Mouse (Mus musculus) MEL (cell line): ENCODE data around the gene Myh9. TPM values are rescaled to one million over a fixed set of nuclear protein-coding genes. Genes with fewer than 3 reads are reported as not detected.
A peak's percentile ranks its signal among the peaks of the same experiment; 100 is the strongest.

Source experiments
- DNase-seq: peaks from one replicate; pipeline ENCODE4 v3.0.0; 2011; ENCODE audit warnings: low read depth, low spot score
- H3K27ac ChIP-seq: 2 replicates; pipeline ENCODE4 v1.5.1; 2012; ENCODE audit warnings: low read depth, mild to moderate bottlenecking, control low read depth, low read length, moderate library complexity; ENCODE audit not compliant: control insufficient read depth
- H3K27me3 ChIP-seq, 2 experiments: fragments of 150-350 bp in 1 of 2; sonication (generic) in 1 of 2; 2 replicates each; pipeline ENCODE4 v1.6.1; 2012; ENCODE audit warnings: low read length in 2 of 2, mild to moderate bottlenecking in 2 of 2, improper control_type of control experiment in 1 of 2, moderate library complexity in 1 of 2; ENCODE audit not compliant: insufficient read depth in 2 of 2, control insufficient read depth in 1 of 2
- H3K36me3 ChIP-seq, 2 experiments: 2 replicates each; pipeline ENCODE4 v1.6.1; 2012 to 2014; ENCODE audit warnings: low read length in 2 of 2, improper control_type of control experiment in 1 of 2, inconsistent platforms in 1 of 2, mild to moderate bottlenecking in 1 of 2; ENCODE audit not compliant: insufficient read depth in 2 of 2, control insufficient read depth in 1 of 2
- H3K4me1 ChIP-seq, 2 experiments: fragments of 150-350 bp in 1 of 2; sonication (generic) in 1 of 2; 2 replicates each; pipeline ENCODE4 v1.6.1; 2012; ENCODE audit warnings: low read length in 2 of 2, improper control_type of control experiment in 1 of 2, mild to moderate bottlenecking in 1 of 2; ENCODE audit not compliant: insufficient read depth in 2 of 2, control insufficient read depth in 1 of 2
- H3K4me3 ChIP-seq, 2 experiments: fragments of 150-350 bp in 1 of 2; sonication (generic) in 1 of 2; 2 replicates each; pipeline ENCODE4 v1.5.1; 2012; ENCODE audit warnings: low read depth in 2 of 2, low read length in 2 of 2, mild to moderate bottlenecking in 2 of 2, moderate library complexity in 2 of 2, control low read depth in 1 of 2, improper control_type of control experiment in 1 of 2; ENCODE audit not compliant: control insufficient read depth in 1 of 2, insufficient read depth in 1 of 2
- H3K79me2 ChIP-seq: 2 replicates; pipeline ENCODE4 v1.6.1; 2012; ENCODE audit warnings: mild to moderate bottlenecking, low read length, moderate library complexity; ENCODE audit not compliant: control insufficient read depth, poor library complexity, insufficient read depth
- H3K9ac ChIP-seq: 2 replicates; pipeline ENCODE4 v1.6.1; 2012; ENCODE audit warnings: low read depth, mild to moderate bottlenecking, control low read depth, low read length, moderate library complexity; ENCODE audit not compliant: control insufficient read depth, poor library complexity, severe bottlenecking
- H3K9me3 ChIP-seq: fragments of 150-350 bp; sonication (generic); replicated peaks from 2 replicates; pipeline ENCODE4 v1.6.1; 2012; ENCODE audit warnings: mild to moderate bottlenecking, low read length, improper control_type of control experiment, moderate library complexity; ENCODE audit not compliant: insufficient read depth
- BHLHE40 ChIP-seq: IDR thresholded peaks from 2 replicates; pipeline ENCODE4 v1.6.1; 2012; ENCODE audit warnings: low read depth, mild to moderate bottlenecking, inconsistent platforms, low read length, improper control_type of control experiment, borderline replicate concordance
- CHD2 ChIP-seq: IDR thresholded peaks from 2 replicates; pipeline ENCODE4 v1.6.1; 2011; ENCODE audit warnings: low read length, improper control_type of control experiment
- CTCF ChIP-seq, 3 experiments: IDR thresholded peaks in 2 of 3; conservative IDR thresholded peaks in 1 of 3; 2 replicates each; pipeline ENCODE4 v1.5.1; 2011 to 2012; ENCODE audit warnings: low read length in 3 of 3, low read depth in 2 of 3, mild to moderate bottlenecking in 2 of 3, improper control_type of control experiment in 1 of 3, inconsistent platforms in 1 of 3, mixed read lengths in 1 of 3, moderate library complexity in 1 of 3; ENCODE audit not compliant: control insufficient read depth in 1 of 3, insufficient read depth in 1 of 3, poor library complexity in 1 of 3, severe bottlenecking in 1 of 3
- E2F4 ChIP-seq: IDR thresholded peaks from 2 replicates; pipeline ENCODE4 v1.6.1; 2011; ENCODE audit warnings: low read depth, low read length, improper control_type of control experiment, borderline replicate concordance
- ELF1 ChIP-seq: IDR thresholded peaks from 2 replicates; pipeline ENCODE4 v1.6.1; 2014; ENCODE audit warnings: low read depth, mild to moderate bottlenecking, inconsistent platforms, low read length, improper control_type of control experiment, moderate library complexity
- EP300 ChIP-seq, 2 experiments: IDR thresholded peaks; 2 replicates each; pipeline ENCODE4 v1.6.1; 2011; ENCODE audit warnings: improper control_type of control experiment in 2 of 2, low read length in 2 of 2, low read depth in 1 of 2, mild to moderate bottlenecking in 1 of 2
- GATA1 ChIP-seq: IDR thresholded peaks from 2 replicates; pipeline ENCODE4 v1.6.1; 2011; ENCODE audit warnings: low read depth, low read length, improper control_type of control experiment
- HCFC1 ChIP-seq: IDR thresholded peaks from 2 replicates; pipeline ENCODE4 v1.6.1; 2012; ENCODE audit warnings: low read depth, mild to moderate bottlenecking, inconsistent platforms, low read length, improper control_type of control experiment, moderate library complexity
- MAX ChIP-seq: IDR thresholded peaks from 2 replicates; pipeline ENCODE4 v1.6.1; 2011; ENCODE audit warnings: low read length, improper control_type of control experiment
- MAZ ChIP-seq: IDR thresholded peaks from 2 replicates; pipeline ENCODE4 v1.6.1; 2012; ENCODE audit warnings: low read depth, mild to moderate bottlenecking, inconsistent platforms, low read length, improper control_type of control experiment
- MXI1 ChIP-seq: IDR thresholded peaks from 2 replicates; pipeline ENCODE4 v1.6.1; 2011; ENCODE audit warnings: mild to moderate bottlenecking, low read depth, low read length, improper control_type of control experiment
- MYB ChIP-seq: IDR thresholded peaks from 2 replicates; pipeline ENCODE4 v1.6.1; 2011; ENCODE audit warnings: mild to moderate bottlenecking, low read depth, low read length, improper control_type of control experiment
- NRF1 ChIP-seq: IDR thresholded peaks from 2 replicates; pipeline ENCODE4 v1.6.1; 2014; ENCODE audit warnings: low read depth, mild to moderate bottlenecking, inconsistent platforms, low read length, improper control_type of control experiment, moderate library complexity; ENCODE audit not compliant: poor library complexity, insufficient read depth, severe bottlenecking
- POLR2A ChIP-seq, 2 experiments: IDR thresholded peaks; 2 replicates each; pipeline ENCODE4 v1.6.1; 2011 to 2012; ENCODE audit warnings: low read length in 2 of 2, mild to moderate bottlenecking in 2 of 2, control low read depth in 1 of 2, improper control_type of control experiment in 1 of 2, low read depth in 1 of 2, moderate library complexity in 1 of 2; ENCODE audit not compliant: control insufficient read depth in 1 of 2, insufficient read depth in 1 of 2, poor library complexity in 1 of 2
- POLR2AphosphoS2 ChIP-seq: IDR thresholded peaks from 2 replicates; pipeline ENCODE4 v1.6.1; 2011; ENCODE audit warnings: low read length, improper control_type of control experiment
- POLR2AphosphoS5 ChIP-seq: IDR thresholded peaks from 2 replicates; pipeline ENCODE4 v1.6.1; 2012; ENCODE audit warnings: low read depth, borderline replicate concordance, mild to moderate bottlenecking, inconsistent platforms, low read length, moderate library complexity, mixed read lengths
- RAD21 ChIP-seq: IDR thresholded peaks from 2 replicates; pipeline ENCODE4 v1.6.1; 2011; ENCODE audit warnings: mild to moderate bottlenecking, low read depth, low read length, improper control_type of control experiment
- RCOR1 ChIP-seq: IDR thresholded peaks from 2 replicates; pipeline ENCODE4 v1.6.1; 2012; ENCODE audit warnings: low read depth, mild to moderate bottlenecking, inconsistent platforms, low read length, improper control_type of control experiment
- SIN3A ChIP-seq: IDR thresholded peaks from 2 replicates; pipeline ENCODE4 v1.6.1; 2012; ENCODE audit warnings: low read length, improper control_type of control experiment, inconsistent platforms
- SMC3 ChIP-seq: IDR thresholded peaks from 2 replicates; pipeline ENCODE4 v1.6.1; 2011; ENCODE audit warnings: low read depth, low read length, improper control_type of control experiment
- TCF12 ChIP-seq: IDR thresholded peaks from 2 replicates; pipeline ENCODE4 v1.6.1; 2014; ENCODE audit warnings: low read depth, mild to moderate bottlenecking, inconsistent platforms, low read length, improper control_type of control experiment, moderate library complexity
- USF2 ChIP-seq, 2 experiments: IDR thresholded peaks; 2 replicates each; pipeline ENCODE4 v1.6.1; 2011 to 2012; ENCODE audit warnings: improper control_type of control experiment in 2 of 2, low read length in 2 of 2, borderline replicate concordance in 1 of 2, inconsistent platforms in 1 of 2, low read depth in 1 of 2, mild to moderate bottlenecking in 1 of 2; ENCODE audit not compliant: insufficient read depth in 1 of 2
- ZC3H11A ChIP-seq: IDR thresholded peaks from 2 replicates; pipeline ENCODE4 v1.6.1; 2012; ENCODE audit warnings: low read depth, mild to moderate bottlenecking, inconsistent platforms, low read length, improper control_type of control experiment
- ZMIZ1 ChIP-seq: IDR thresholded peaks from 2 replicates; pipeline ENCODE4 v1.6.1; 2012; ENCODE audit warnings: low read depth, mild to moderate bottlenecking, inconsistent platforms, low read length, improper control_type of control experiment, moderate library complexity
- ZNF384 ChIP-seq: IDR thresholded peaks from 2 replicates; pipeline ENCODE4 v1.6.1; 2012; ENCODE audit warnings: low read depth, mild to moderate bottlenecking, inconsistent platforms, low read length, improper control_type of control experiment
- polyA plus RNA-seq, 2 experiments: library from polyadenylated mRNA; stranded (reverse) in 1 of 2; unstranded in 1 of 2; fragments of >175 nt in 1 of 2; fragments of >200 nt in 1 of 2; gene quantifications; 2 replicates each; pipeline versions ENCODE4 v1.2.1 to v1.2.4; 2012; ENCODE audit warnings: low replicate concordance in 2 of 2, low read depth in 1 of 2; ENCODE audit not compliant: insufficient read length in 2 of 2, insufficient read depth in 1 of 2, missing spikeins in 1 of 2
- total RNA-seq: library from RNA; depleted of rRNA; stranded (reverse); fragments of 300-350 nt; gene quantifications from 2 replicates; pipeline ENCODE4 v1.2.3, GENCODE M21; 2012

The Myh9 gene
- total and polyA plus RNA-seq, 3 experiments, result 59.3 to 176 (median 158) TPM

- Histone ChIP-seq H3K9ac (no peak overlapping the region), H3K36me3 (peaks cover 0 to 4% of the 10 kb centered on the region in 2 experiments; a peak in 1 of 4 replicates), H3K4me3 (no peak overlapping the region), H3K9me3 (no peaks in the 10 kb centered on the region), H3K4me1 (0 out of 4 replicates have a peak, but pooled peaks cover 0 to 3% of the 10 kb centered on the region in 2 experiments), H3K27ac (no peak overlapping the region), H3K79me2 (no peaks in the 10 kb centered on the region), H3K27me3 (no peaks in the 10 kb centered on the region)
- peak; percentile 32 for TF ChIP-seq ZC3H11A
- TF ChIP-seq RAD21, result peak; percentile 47
- no peak for TF ChIP-seq MAX
- TF ChIP-seq POLR2AphosphoS5, result no peak
- TF ChIP-seq SIN3A, result no peak
- peak; percentile 73 for TF ChIP-seq SMC3
- peak; percentile 72 to 80 (median 75) for TF ChIP-seq CTCF (IDR thresholded peaks at IDR 0.05 in 2 of 3, conservative IDR thresholded peaks at IDR 0.05 in 1 of 3; ENCODE audit: control insufficient read depth in 1 of 3, insufficient read depth in 1 of 3, low read depth in 2 of 3, low read length in 3 of 3, poor library complexity in 1 of 3, severe bottlenecking in 1 of 3)
- no peak for TF ChIP-seq TCF12
- no peak for TF ChIP-seq HCFC1
- DNase-seq, result peak; percentile 66
Measured at GRCm38 (mm10) chr15:77761561-77762380, 80.2 kb downstream of the Myh9 start.

- Histone ChIP-seq H3K4me3 (no peak overlapping the region), H3K27me3 (no peaks in the 10 kb centered on the region), H3K27ac (no peak overlapping the region), H3K4me1 (peaks cover 0 to 3% of the 10 kb centered on the region in 2 experiments; a peak in 1 of 4 replicates), H3K9me3 (no peaks in the 10 kb centered on the region), H3K79me2 (no peaks in the 10 kb centered on the region), H3K9ac (no peak overlapping the region), H3K36me3 (peaks cover 0 to under 1% of the 10 kb centered on the region in 2 experiments; a peak in 1 of 4 replicates)
- TF ChIP-seq BHLHE40, result no peak
- TF ChIP-seq ELF1, result no peak
- no peak for TF ChIP-seq EP300 (IDR thresholded peaks at IDR 0.05; ENCODE audit: low read depth in 1 of 2, low read length in 2 of 2)
- TF ChIP-seq MAX, result no peak
- TF ChIP-seq ZNF384, result no peak
- no peak for TF ChIP-seq GATA1
- no peak for TF ChIP-seq MAZ
- no peak for TF ChIP-seq ZMIZ1
- no peak for TF ChIP-seq E2F4
- no peak for TF ChIP-seq POLR2AphosphoS5
- TF ChIP-seq POLR2A (IDR thresholded peaks at IDR 0.05; ENCODE audit: control insufficient read depth in 1 of 2, insufficient read depth in 1 of 2, low read depth in 1 of 2, low read length in 2 of 2, poor library complexity in 1 of 2), result no peak
- TF ChIP-seq MYB, result no peak
- no peak for TF ChIP-seq USF2 (IDR thresholded peaks at IDR 0.05; ENCODE audit: borderline replicate concordance in 1 of 2, insufficient read depth in 1 of 2, low read depth in 1 of 2, low read length in 2 of 2)
- TF ChIP-seq POLR2AphosphoS2, result no peak
- TF ChIP-seq MXI1, result no peak
- no peak for TF ChIP-seq NRF1
- TF ChIP-seq CHD2, result no peak
- no peak for TF ChIP-seq RCOR1
- DNase-seq, result no peak
Measured at GRCm38 (mm10) chr15:77761083-77761482, 80.9 kb downstream of the Myh9 start.
